21 mouse cellular contexts compared by ENCODE assay signal in the genomic region with DNA sequence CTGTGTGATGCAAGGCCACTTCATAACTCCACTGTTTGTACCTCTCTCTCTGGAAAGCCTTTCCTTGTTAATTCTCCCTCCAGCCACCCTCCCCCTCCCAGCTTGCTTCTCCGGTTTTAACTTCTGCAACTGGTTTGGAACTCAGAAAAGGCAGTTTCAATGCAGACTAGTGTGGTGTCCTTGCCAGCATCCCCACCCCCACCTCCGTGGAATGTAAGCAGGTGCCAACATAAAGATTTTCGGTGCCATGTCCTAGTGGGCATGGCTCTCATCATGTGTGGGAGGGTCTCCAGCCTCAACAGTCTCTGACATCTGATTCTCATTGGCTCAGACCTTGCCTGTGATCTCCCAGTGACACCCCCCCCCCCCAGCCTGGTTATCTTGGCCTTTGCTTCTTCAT.
DNase-seq lines count a peak whose midpoint lies in the region; ATAC-seq lines count a peak whose summit lies in the region.
"Had no signal": no experiment of that assay in that cellular context is flagged by ENCODE, and none has a peak within 500 bp of the region (broad histone marks: within the 10 kb centered on the region; RNA-seq: fewer than 3 reads in every experiment).

No protein-coding gene starts in this region.

- H3K4me2 ChIP-seq in kidney, embryonic 15.5 days: no peak overlapping the region
- H3K4me2 ChIP-seq: embryonic facial prominence, embryonic 12.5 days; forebrain, embryonic 15.5 days; heart, embryonic 12.5 days; hindbrain, embryonic 14.5 days; intestine, embryonic 15.5 days had no signal

- no peak overlapping the region for H3K4me3 ChIP-seq in kidney, embryonic 15.5 days (replicated peaks)
- H3K4me3 ChIP-seq: embryonic facial prominence, embryonic 12.5 days; forebrain, embryonic 15.5 days; heart, adult 2 months; heart, embryonic 12.5 days; hindbrain, embryonic 10.5 days; intestine, embryonic 15.5 days had no signal

- intact Hi-C loops in heart, postnatal 25 days (cut with DNase I): no loop called here
- intact Hi-C loops in left cerebral cortex, postnatal 4 days (cut with DNase I): loop anchor here (10.0 kb wide), 1 partner anchor 157 kb away; a partner anchor contains a TSS
- intact Hi-C loops in left cerebral cortex, postnatal 14 days (cut with DNase I): no loop called here

- H3K9ac ChIP-seq in kidney, embryonic 15.5 days: no peak overlapping the region
- H3K9ac ChIP-seq: embryonic facial prominence, embryonic 12.5 days; forebrain, embryonic 15.5 days; heart, embryonic 12.5 days; hindbrain, embryonic 14.5 days; intestine, embryonic 15.5 days had no signal

- H3K4me1 ChIP-seq in kidney, embryonic 15.5 days: peaks cover 31% of the 10 kb centered on the region

- H3K9me3 ChIP-seq in kidney, embryonic 15.5 days (replicated peaks): no peaks in the 10 kb centered on the region
- H3K9me3 ChIP-seq: embryonic facial prominence, embryonic 12.5 days; forebrain, embryonic 15.5 days; heart, embryonic 12.5 days; hindbrain, embryonic 10.5 days; intestine, embryonic 15.5 days had no signal

- DNase-seq in heart, adult 18-20 months: peak; percentile 11 to 16
- DNase-seq in heart, postnatal 25 days (ENCODE audit: low spot score): no peak
- DNase-seq in kidney, adult 9 months: no peak
- peak; percentile 14 for DNase-seq in left cerebral cortex, postnatal 4 days
- no peak for DNase-seq in left cerebral cortex, postnatal 14 days (ENCODE audit: low spot score in 2 of 2)
- peak; percentile 74 for DNase-seq in gonadal fat pad, adult 2 months (ENCODE audit: low read depth)
- DNase-seq: adrenal gland, postnatal 14 days; cerebellum, adult 18-20 months; cerebellum, adult 9-11 months; gastrocnemius, postnatal 36 days; heart, adult 2 months had no signal

- WGBS in kidney, embryonic 15.5 days: 47% methylated on average over 3 of the region's 3 CpGs

- H3K27me3 ChIP-seq in kidney, embryonic 15.5 days: no peaks in the 10 kb centered on the region
- H3K27me3 ChIP-seq: CH12.LX; embryonic facial prominence, embryonic 12.5 days; forebrain, embryonic 15.5 days; heart, embryonic 12.5 days; intestine, embryonic 15.5 days; Patski had no signal

- 0 out of 2 replicates have a peak overlapping the region, but pooled peaks have one; percentile 20 for H3K27ac ChIP-seq in kidney, embryonic 15.5 days
- H3K27ac ChIP-seq: embryonic facial prominence, embryonic 12.5 days; forebrain, embryonic 15.5 days; heart, adult 2 months; hindbrain, embryonic 10.5 days; hindbrain, embryonic 14.5 days; intestine, embryonic 15.5 days had no signal

- no peaks in the 10 kb centered on the region for H3K36me3 ChIP-seq in kidney, embryonic 15.5 days
- H3K36me3 ChIP-seq: embryonic facial prominence, embryonic 12.5 days; forebrain, embryonic 15.5 days; heart, embryonic 12.5 days; hindbrain, embryonic 10.5 days; intestine, embryonic 15.5 days had no signal

- ATAC-seq in kidney, embryonic 15.5 days (replicated peaks; ENCODE audit: low FRiP score): no peak
- ATAC-seq: activated CD4-positive, CD25-positive, alpha-beta regulatory T cell, adult 4 months; forebrain, embryonic 15.5 days; intestine, embryonic 15.5 days; Patski had no signal

Comparison
In these comparisons a context has a peak if more than half of its experiments do, and no peak if none do; other contexts are left out.
1. DNase-seq: peak in heart, adult 18-20 months (2 of 2), left cerebral cortex, postnatal 4 days (single experiment) and gonadal fat pad, adult 2 months (single experiment); none in heart, postnatal 25 days (single experiment), kidney, adult 9 months (single experiment) and left cerebral cortex, postnatal 14 days (0 of 2).